Mouse (Mus musculus): ENCODE measurements around the gene Gm20777. TPM values are rescaled to one million over a fixed set of nuclear protein-coding genes. Genes with fewer than 3 reads are reported as not detected.

The Gm20777 gene
- polyA plus RNA-seq (2015; fragmentation: Nextera tagmentation; extraction: Ambion mirVana), result not detected in 2 replicates

DNA sequence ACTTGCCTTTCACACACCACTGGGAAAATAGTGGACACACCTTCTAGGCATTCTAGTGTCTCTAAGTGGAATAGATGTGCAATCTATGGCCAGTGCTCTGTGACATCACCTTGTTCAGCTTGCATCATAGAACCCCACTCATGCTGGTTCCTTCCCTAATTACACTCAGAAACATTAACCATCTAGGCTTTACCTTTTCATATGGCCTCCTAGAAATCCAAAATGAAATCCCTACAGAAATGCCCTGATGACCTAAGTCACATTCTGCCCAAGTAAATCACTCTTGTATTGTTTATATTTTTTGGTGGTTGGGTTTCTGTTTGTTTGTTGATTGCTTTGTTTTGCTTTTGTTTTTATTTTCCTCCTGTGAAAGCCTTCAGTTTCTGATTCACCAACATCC, at the start of gene Gm20777:
Gene Gm20777, minus strand, starts transcription at position 101 of the 400 bp plus-strand sequence.

Other genes starting within 250 kb of the Gm20777 start
- gene Gm20737, start 216.4 kb downstream of the Gm20777 start, polyA plus RNA-seq (2015; fragmentation: Nextera tagmentation; extraction: Ambion mirVana), result not detected in 2 replicates
- gene Gm21775, start 199.0 kb downstream of the Gm20777 start, polyA plus RNA-seq (2015; fragmentation: Nextera tagmentation; extraction: Ambion mirVana), result not detected in 2 replicates
- not detected in 2 replicates for gene Gm21900, start 136.1 kb downstream of the Gm20777 start, polyA plus RNA-seq (2015; fragmentation: Nextera tagmentation; extraction: Ambion mirVana)

Measured in skeletal muscle tissue, postnatal 0 days (tissue).